ENCODE assay signal across 16 mouse cellular contexts in genomic region chr3:14857874-14858273, GRCm38 (mm10). TPM values are rescaled to one million over a fixed set of nuclear protein-coding genes. Genes with fewer than 3 reads are reported as not detected.
"Had no signal": no experiment of that assay in that cellular context is flagged by ENCODE, and none has a peak within 500 bp of the region (broad histone marks: within the 10 kb centered on the region; RNA-seq: fewer than 3 reads in every experiment).

No protein-coding gene starts in this region.

- H3K4me3 ChIP-seq: liver, embryonic 15.5 days; midbrain, embryonic 10.5 days; midbrain, embryonic 13.5 days; neural tube, embryonic 12.5 days; stomach, embryonic 15.5 days had no signal

- H3K9ac ChIP-seq: liver, embryonic 15.5 days; lung, embryonic 14.5 days; midbrain, embryonic 13.5 days; neural tube, embryonic 12.5 days; stomach, embryonic 15.5 days had no signal

- H3K27ac ChIP-seq: liver, embryonic 15.5 days; midbrain, embryonic 10.5 days; midbrain, embryonic 13.5 days; neural tube, embryonic 12.5 days; stomach, embryonic 15.5 days; stomach, postnatal 0 days had no signal

- DNase-seq: lung, adult 18-20 months; lung, embryonic 14.5 days; lung, postnatal 10 days; lung, postnatal 4 days; right cerebral cortex, postnatal 14 days; thymus, adult 2 months; thymus, postnatal 36 days had no signal

- H3K27me3 ChIP-seq: midbrain, embryonic 13.5 days; neural tube, embryonic 12.5 days; stomach, embryonic 15.5 days had no signal

- H3K9me3 ChIP-seq: liver, embryonic 15.5 days; midbrain, embryonic 10.5 days; midbrain, embryonic 13.5 days; neural tube, embryonic 12.5 days; stomach, embryonic 15.5 days had no signal

- ATAC-seq: midbrain, embryonic 13.5 days; midbrain, embryonic 16.5 days had no signal

- H3K36me3 ChIP-seq: liver, embryonic 15.5 days; midbrain, embryonic 10.5 days; midbrain, embryonic 13.5 days; neural tube, embryonic 12.5 days; stomach, embryonic 15.5 days had no signal

- H3K4me1 ChIP-seq: liver, embryonic 15.5 days; stomach, embryonic 15.5 days had no signal

- H3K4me2 ChIP-seq: liver, embryonic 15.5 days; lung, embryonic 14.5 days; midbrain, embryonic 13.5 days; neural tube, embryonic 12.5 days; stomach, embryonic 15.5 days had no signal

RNA-seq across cellular contexts. Expression of gene Car3, which starts 5.4 kb away (rescaled TPM):
- total RNA-seq: neutrophil, adult 5-6 weeks had no signal

RNA-seq across cellular contexts. Expression of gene Car1, which starts 49.7 kb away (rescaled TPM):
- total RNA-seq: neutrophil, adult 5-6 weeks had no signal
- polyA plus RNA-seq: lung, embryonic 14.5 days; midbrain, embryonic 10.5 days; midbrain, embryonic 13.5 days; midbrain, embryonic 16.5 days; neural tube, embryonic 12.5 days; neural tube, embryonic 14.5 days had no signal
